Mouse (Mus musculus) heart, embryonic 12.5 days (tissue): ENCODE results near the gene Apoc2. TPM values are rescaled to one million over a fixed set of nuclear protein-coding genes. Genes with fewer than 3 reads are reported as not detected.

Source experiments
- ATAC-seq: fragments of 200-750 bp; cut with Nextera tagmentation; 2 replicates; pipeline ENCODE4 v1.8.0; 2017; ENCODE audit warnings: moderate TSS enrichment, moderate library complexity; ENCODE audit not compliant: insufficient number of reproducible peaks, low FRiP score
- H3K27ac ChIP-seq: fragments of 300-500 bp; sonication (generic); 2 replicates; pipeline ENCODE4 v1.5.1; 2016; ENCODE audit warnings: mild to moderate bottlenecking, moderate library complexity; ENCODE audit not compliant: poor library complexity, severe bottlenecking
- H3K27me3 ChIP-seq: fragments of 300-500 bp; sonication (generic); replicated peaks from 2 replicates; pipeline ENCODE4 v1.6.1; 2016; ENCODE audit warnings: mild to moderate bottlenecking, moderate library complexity
- H3K36me3 ChIP-seq: fragments of 300-500 bp; sonication (generic); 2 replicates; pipeline ENCODE4 v1.6.1; 2016; ENCODE audit warnings: mild to moderate bottlenecking, moderate library complexity
- H3K4me1 ChIP-seq: fragments of 300-500 bp; sonication (generic); replicated peaks from 2 replicates; pipeline ENCODE4 v1.6.1; 2016; ENCODE audit warnings: mild to moderate bottlenecking
- H3K4me2 ChIP-seq: fragments of 300-500 bp; sonication (generic); 2 replicates; pipeline ENCODE4 v1.6.1; 2016; ENCODE audit warnings: mild to moderate bottlenecking, moderate library complexity
- H3K4me3 ChIP-seq: fragments of 300-500 bp; sonication (generic); 2 replicates; pipeline ENCODE4 v1.5.1; 2016; ENCODE audit warnings: mild to moderate bottlenecking
- H3K9ac ChIP-seq: fragments of 300-500 bp; sonication (generic); 2 replicates; pipeline ENCODE4 v1.6.1; 2016; ENCODE audit warnings: mild to moderate bottlenecking, moderate library complexity
- H3K9me3 ChIP-seq: fragments of 300-500 bp; sonication (generic); replicated peaks from 2 replicates; pipeline ENCODE4 v1.6.1; 2016; ENCODE audit warnings: mild to moderate bottlenecking, moderate library complexity
- WGBS: fragments of 180-500 bp; shearing (Covaris S2); methylation state at CpG from one replicate; pipeline ENCODE4 v1.1.7; 2016; 5-methylcytosine and 5-hydroxymethylcytosine counted together
- polyA plus RNA-seq: library from polyadenylated mRNA; unstranded; fragments of >200 nt; fragmentation: Nextera tagmentation; extraction: Ambion mirVana; gene quantifications from 2 replicates; pipeline ENCODE4 v1.2.1, GENCODE M21; 2016

The Apoc2 gene
- polyA plus RNA-seq, 1 experiment from 2014 or later = 5.4 TPM

DNA sequence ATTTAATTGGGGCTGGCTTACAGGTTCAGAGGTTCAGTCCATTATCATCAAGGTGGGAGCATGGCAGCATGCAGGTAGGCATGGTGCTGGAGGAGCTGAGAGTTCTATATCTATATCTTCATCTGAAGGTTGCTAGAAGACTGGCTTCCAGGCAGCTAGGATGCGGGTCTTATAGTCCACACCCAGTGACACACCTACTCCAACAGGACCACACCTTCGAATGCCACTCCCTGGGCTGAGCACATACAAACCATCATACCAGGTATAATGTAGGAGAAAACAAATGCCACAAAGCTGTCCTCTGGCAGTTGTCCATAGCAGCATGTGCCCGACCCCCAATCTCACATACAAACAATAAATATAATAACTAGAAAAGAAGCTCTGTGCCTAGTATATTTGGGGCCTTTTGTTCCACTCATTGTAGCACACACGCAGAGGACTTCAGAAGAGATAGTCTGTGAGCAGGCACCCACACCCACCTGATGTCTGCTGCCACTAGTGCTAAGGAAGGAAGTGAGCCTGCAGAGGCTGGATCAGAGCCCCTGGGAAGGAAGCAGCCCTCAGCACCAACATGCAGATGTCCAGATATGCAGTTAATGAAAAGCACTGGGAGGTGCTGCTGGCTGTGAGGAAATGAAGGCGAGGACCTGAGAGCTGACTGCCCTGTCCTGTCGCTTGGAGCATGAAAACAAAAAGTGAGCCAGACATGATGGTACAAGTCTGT lies 26.5 kb downstream of the Apoc2 start:
- no peak overlapping the region for H3K27ac ChIP-seq
- H3K36me3 ChIP-seq = peaks cover 85% of the 10 kb centered on the region
- H3K9ac ChIP-seq = no peak overlapping the region
- no peaks in the 10 kb centered on the region for H3K9me3 ChIP-seq
- no peaks in the 10 kb centered on the region for H3K27me3 ChIP-seq
- no peak overlapping the region for H3K4me2 ChIP-seq
- 72% methylated on average over 6 of the region's 6 CpGs for WGBS
- peaks cover 12% of the 10 kb centered on the region; the same call in 1 of the 2 replicates for H3K4me1 ChIP-seq
- ATAC-seq = no peak
- no peak overlapping the region for H3K4me3 ChIP-seq

DNA sequence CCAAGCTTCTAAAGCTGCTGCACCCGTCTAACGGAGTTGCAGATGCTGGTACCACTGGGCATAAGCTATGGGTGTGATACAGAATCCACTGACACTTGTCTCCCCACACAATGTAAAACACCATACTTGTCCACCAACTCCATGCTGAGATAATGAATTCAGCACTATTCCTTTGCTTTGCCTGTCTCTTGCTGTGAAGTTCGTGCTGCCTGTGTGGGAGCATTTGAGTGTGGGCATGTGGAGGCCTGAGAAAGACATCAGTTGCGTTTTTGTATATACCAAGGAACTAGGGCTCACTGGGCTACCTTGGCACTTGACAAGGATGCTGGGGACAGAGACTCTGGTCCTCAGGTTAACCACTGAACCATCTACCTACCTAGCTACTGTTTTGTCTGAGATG lies 36.5 kb downstream of the Apoc2 start:
- no peak overlapping the region for H3K4me2 ChIP-seq
- no peaks in the 10 kb centered on the region for H3K9me3 ChIP-seq
- no peak overlapping the region for H3K9ac ChIP-seq
- H3K27ac ChIP-seq = no peak overlapping the region
- no peak overlapping the region for H3K4me3 ChIP-seq
- H3K27me3 ChIP-seq = no peaks in the 10 kb centered on the region
- no peaks in the 10 kb centered on the region for H3K4me1 ChIP-seq
- no peak for ATAC-seq
- 89% methylated on average over 4 of the region's 4 CpGs for WGBS
- H3K36me3 ChIP-seq = peaks cover 97% of the 10 kb centered on the region

DNA sequence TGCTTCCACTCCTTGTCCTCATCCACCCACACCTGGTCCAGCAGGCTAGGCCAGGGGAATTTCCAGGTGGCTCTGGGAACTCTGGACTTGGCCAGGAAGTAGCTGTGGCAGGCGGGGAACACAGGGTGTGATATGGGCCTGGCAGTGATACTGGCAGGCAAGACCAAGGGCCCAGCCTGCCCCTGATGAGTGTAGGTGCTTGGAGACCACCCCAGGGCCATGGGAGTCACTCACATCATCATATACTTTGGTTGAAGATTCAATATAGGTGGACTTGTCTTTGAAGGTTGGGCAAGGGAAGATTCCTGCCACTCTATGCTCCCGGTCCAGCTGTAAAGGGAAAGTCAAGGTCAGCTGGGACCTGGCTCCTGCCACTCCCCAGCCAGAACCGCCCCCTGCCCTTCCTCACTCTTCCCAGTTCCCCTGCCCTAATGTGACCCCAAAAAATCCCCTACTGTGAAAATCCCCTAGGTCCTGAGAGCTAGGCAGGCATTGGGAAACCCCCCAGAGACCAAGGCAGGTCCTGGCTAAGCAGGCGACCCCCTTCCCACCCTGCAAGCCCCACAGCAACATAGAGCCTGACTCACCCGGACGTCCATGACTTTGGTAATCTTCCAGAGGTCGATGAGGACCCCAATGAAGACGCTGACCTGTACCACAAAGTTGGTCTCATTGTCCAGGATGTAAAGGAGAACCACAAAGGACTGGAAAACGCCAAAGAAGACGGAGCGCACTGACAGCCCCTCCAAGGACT lies 42.5 kb downstream of the Apoc2 start:
- peaks cover 86% of the 10 kb centered on the region for H3K36me3 ChIP-seq
- no peaks in the 10 kb centered on the region for H3K4me1 ChIP-seq
- H3K4me3 ChIP-seq = no peak overlapping the region
- 86% methylated on average over 11 of the region's 11 CpGs for WGBS
- H3K27me3 ChIP-seq = no peaks in the 10 kb centered on the region
- no peak overlapping the region for H3K9ac ChIP-seq
- no peak overlapping the region for H3K4me2 ChIP-seq
- no peak for ATAC-seq
- no peak overlapping the region for H3K27ac ChIP-seq
- no peaks in the 10 kb centered on the region for H3K9me3 ChIP-seq

DNA sequence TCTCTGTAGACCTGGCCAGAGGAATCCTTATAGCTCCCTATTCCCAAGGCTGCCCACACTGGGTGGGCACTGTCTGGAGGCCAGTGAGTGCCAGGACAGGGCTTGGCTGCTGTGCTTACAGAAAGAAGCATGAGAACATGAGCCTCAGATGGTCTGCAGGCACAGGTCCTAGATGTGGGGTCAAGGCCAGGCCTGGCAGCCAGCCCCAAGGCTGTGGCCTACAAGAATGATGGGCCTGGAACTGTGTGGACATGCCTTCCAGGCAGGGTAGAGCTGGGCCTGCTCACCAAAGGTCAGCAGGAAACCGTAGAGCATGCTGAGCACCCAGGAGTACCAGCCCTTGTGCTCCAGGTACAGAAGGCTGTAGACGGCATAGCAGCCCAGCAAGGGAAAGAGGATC lies 43.1 kb downstream of the Apoc2 start:
- no peak overlapping the region for H3K9ac ChIP-seq
- no peak overlapping the region for H3K27ac ChIP-seq
- no peak for ATAC-seq
- H3K4me1 ChIP-seq = no peaks in the 10 kb centered on the region
- H3K27me3 ChIP-seq = no peaks in the 10 kb centered on the region
- no peaks in the 10 kb centered on the region for H3K9me3 ChIP-seq
- 95% methylated on average over 2 of the region's 2 CpGs for WGBS
- H3K4me2 ChIP-seq = no peak overlapping the region
- peaks cover 79% of the 10 kb centered on the region for H3K36me3 ChIP-seq
- H3K4me3 ChIP-seq = no peak overlapping the region

DNA sequence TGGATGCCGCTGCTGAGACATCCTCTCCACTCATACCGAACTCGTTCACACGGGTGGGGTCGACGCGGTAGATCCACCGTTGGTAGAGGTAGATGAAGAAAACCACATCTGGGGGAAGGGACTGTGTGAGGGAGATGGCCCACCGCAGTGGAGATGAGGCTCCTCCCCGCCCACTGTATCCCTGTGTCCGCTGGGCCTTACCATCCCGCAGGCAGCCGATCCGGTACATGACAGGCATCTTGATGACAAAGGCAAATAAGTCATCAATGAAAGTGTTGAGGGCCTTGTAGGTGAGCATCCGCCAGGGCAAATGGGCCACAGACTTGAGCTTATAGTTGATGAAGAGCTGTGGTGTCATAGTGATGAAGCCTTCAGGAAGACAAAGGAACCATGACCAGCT lies 43.9 kb downstream of the Apoc2 start:
- no peak overlapping the region for H3K9ac ChIP-seq
- peaks cover 72% of the 10 kb centered on the region for H3K36me3 ChIP-seq
- 91% methylated on average over 15 of the region's 15 CpGs for WGBS
- no peak overlapping the region for H3K27ac ChIP-seq
- H3K9me3 ChIP-seq = no peaks in the 10 kb centered on the region
- no peak overlapping the region for H3K4me3 ChIP-seq
- no peaks in the 10 kb centered on the region for H3K27me3 ChIP-seq
- no peak for ATAC-seq
- H3K4me1 ChIP-seq = no peaks in the 10 kb centered on the region
- H3K4me2 ChIP-seq = no peak overlapping the region

DNA sequence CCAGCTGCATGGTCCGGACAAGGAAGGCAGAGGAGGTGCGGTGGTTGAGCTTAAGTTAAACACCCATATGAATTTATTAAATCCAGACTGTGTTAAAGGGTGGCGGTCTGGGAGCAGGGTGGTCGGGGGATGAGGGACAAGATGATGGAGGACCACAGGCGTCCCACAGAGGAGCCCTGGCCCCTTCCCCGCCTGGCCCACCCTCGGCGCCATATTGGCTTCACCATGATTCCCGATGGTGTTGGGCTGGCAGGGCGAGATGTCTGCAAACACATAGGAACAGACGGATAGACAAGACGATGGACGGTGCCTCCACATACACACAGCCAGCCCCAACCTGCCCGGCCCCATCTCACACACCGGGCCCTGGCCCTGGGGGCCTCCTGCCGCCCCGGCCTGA lies 44.5 kb downstream of the Apoc2 start:
- Histone ChIP-seq H3K36me3 (peaks cover 65% of the 10 kb centered on the region), H3K9me3 (no peaks in the 10 kb centered on the region), H3K9ac (no peak overlapping the region), H3K27me3 (no peaks in the 10 kb centered on the region), H3K27ac (no peak overlapping the region), H3K4me3 (no peak overlapping the region), H3K4me2 (no peak overlapping the region), H3K4me1 (no peaks in the 10 kb centered on the region)
- ATAC-seq = no peak
- WGBS = 88% methylated on average over 17 of the region's 17 CpGs

DNA sequence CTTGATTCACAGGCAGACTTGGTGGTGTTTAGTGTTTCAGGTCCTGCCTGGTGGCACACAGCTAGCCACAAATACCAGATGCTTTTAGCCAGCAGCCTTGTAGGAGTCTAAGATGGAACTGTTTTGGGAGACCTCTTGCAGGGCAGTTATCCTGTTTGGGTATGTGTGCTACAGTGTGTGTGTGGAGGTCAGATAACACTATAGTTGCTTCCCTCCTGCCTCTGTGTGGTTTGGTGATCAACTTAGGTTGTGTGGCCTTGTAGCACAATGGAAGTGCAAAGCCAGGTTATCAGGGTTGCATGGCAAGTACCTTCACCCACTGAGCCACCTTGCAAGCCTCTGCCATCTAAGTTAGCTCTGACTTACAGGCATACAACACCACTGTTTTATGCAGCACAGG lies 45.0 kb downstream of the Apoc2 start:
- Histone ChIP-seq H3K4me3 (no peak overlapping the region), H3K27ac (no peak overlapping the region), H3K4me2 (no peak overlapping the region), H3K36me3 (peaks cover 60% of the 10 kb centered on the region), H3K4me1 (no peaks in the 10 kb centered on the region), H3K27me3 (no peaks in the 10 kb centered on the region), H3K9me3 (no peaks in the 10 kb centered on the region), H3K9ac (no peak overlapping the region)
- ATAC-seq = no peak

DNA sequence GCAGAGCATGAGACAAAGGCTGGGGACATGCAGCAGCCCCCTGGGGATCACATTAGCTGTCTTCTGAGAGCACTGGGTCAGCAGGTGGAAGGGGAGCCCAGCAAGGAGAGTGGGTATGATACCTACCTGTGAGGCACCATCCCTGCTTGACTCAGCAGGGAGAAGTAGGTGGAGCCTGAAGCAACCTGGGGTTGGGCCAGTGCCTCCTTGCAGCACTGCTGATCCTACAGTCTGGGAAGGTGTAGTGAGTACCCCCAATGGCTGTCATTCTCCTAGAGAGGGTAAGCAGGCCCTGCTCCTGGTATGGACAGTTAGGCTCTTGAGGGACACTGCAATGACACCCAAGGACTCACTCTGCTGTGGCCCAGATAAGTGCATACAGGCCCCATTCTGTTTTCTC lies 45.5 kb downstream of the Apoc2 start:
- H3K9me3 ChIP-seq = no peaks in the 10 kb centered on the region
- H3K4me2 ChIP-seq = no peak overlapping the region
- H3K4me3 ChIP-seq = no peak overlapping the region
- H3K27me3 ChIP-seq = no peaks in the 10 kb centered on the region
- H3K36me3 ChIP-seq = peaks cover 56% of the 10 kb centered on the region
- no peaks in the 10 kb centered on the region for H3K4me1 ChIP-seq
- ATAC-seq = no peak
- no peak overlapping the region for H3K9ac ChIP-seq
- no peak overlapping the region for H3K27ac ChIP-seq

DNA sequence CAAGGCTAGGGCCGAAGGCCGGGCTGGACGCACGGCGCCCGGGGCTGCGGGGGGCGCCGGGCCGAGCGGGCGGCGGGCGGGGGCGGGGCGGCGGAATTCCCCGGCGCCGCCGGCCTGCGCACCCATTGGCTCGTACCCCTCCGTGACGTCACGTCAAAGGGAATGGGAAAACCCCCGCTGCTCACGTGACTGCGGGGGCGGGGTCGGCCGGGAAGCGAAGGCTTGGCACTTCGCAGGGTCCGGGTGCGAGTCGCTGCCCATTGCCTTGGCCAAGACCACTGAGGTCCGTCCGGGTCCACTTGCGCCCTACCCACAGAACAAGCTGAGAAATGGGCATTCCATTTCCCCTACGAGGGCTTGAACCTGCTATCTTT lies 48.4 kb downstream of the Apoc2 start, which contains the start of gene Relb:
TSS of gene Relb (minus strand) at position 78 of the 374 bp plus-strand sequence.
- H3K4me3 ChIP-seq = peak within 1 kb of the TSS; percentile 58
- no peaks in the 10 kb centered on the region for H3K9me3 ChIP-seq
- ATAC-seq = peak; percentile 83
- under 1% methylated on average over 41 of the region's 41 CpGs for WGBS
- no peaks in the 10 kb centered on the region for H3K27me3 ChIP-seq
- peak within 1 kb of the TSS; percentile 85 for H3K4me2 ChIP-seq
- H3K27ac ChIP-seq = peak within 1 kb of the TSS; percentile 69
- peaks cover 27% of the 10 kb centered on the region for H3K36me3 ChIP-seq
- no peaks in the 10 kb centered on the region for H3K4me1 ChIP-seq
- peak within 1 kb of the TSS; percentile 52 for H3K9ac ChIP-seq

DNA sequence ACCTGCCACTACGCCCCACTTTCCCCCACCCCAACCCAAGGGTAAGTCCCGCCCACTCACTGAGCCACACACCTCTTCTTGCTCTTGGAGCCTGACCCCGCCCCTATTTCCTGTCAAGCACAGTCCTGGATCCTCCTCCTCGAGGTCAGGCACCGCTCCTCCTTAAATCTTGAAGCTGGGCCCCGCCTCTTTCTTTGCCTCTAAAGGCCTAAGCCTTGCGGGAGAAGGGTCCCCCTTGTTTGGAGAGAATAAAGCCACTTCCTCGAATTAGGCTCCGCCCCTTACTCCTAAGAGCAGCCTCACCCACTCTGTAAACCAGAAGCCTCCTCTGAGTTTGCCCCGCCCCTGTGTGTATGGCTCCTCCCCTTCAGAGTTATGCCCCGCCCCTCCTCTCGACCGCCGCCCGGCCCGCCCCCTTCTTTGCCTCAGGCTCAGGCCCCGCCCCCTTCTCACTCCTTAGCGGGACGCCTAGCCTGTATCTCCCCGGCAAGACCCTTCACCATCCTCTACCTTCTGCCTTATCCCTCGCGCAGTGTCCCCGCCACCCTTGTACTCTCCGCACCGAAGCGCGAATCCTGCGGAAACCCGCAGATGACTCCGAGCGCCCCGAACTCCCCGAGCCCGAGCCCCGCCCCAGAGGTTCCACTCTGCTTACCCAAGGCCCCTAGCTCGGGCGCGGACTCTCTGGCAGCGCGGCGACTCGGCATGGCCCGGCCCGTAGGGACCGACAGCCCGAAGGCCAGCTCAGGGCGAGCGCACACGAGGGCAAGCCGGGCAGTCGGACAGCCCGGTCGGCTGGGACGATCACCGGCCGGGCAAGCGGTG lies 49.0 kb downstream of the Apoc2 start:
- Histone ChIP-seq H3K9ac (peak overlapping the region; percentile 52), H3K27ac (peak overlapping the region; percentile 69), H3K36me3 (peaks cover 21% of the 10 kb centered on the region), H3K4me2 (peak overlapping the region; percentile 85), H3K4me1 (no peaks in the 10 kb centered on the region), H3K27me3 (peaks cover 3% of the 10 kb centered on the region; the same call in 1 of the 2 replicates), H3K4me3 (peak overlapping the region; percentile 58), H3K9me3 (no peaks in the 10 kb centered on the region)
- WGBS = 1% methylated on average over 57 of the region's 57 CpGs
- peak; percentile 89 for ATAC-seq

DNA sequence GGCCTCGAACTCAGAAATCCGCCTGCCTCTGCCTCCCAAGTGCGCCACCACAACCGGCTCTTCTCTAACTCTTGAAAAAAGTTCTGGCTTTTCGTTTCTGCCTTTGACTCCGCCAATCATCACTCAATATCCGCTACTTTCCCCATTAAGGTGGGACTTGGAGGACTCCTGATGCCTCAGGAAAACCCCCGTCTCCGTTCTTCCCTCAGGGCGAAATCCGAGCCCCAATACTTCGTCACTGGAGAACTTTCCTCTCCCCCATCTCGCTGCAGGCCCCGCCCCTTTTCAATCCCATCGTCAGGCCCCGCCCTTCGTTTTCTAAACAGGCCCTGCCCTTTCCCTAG lies 49.6 kb downstream of the Apoc2 start:
- H3K36me3 ChIP-seq = peaks cover 15% of the 10 kb centered on the region
- WGBS = 11% methylated on average over 17 of the region's 17 CpGs
- no peaks in the 10 kb centered on the region for H3K9me3 ChIP-seq
- peaks cover 4% of the 10 kb centered on the region; the same call in 1 of the 2 replicates for H3K27me3 ChIP-seq
- no peak overlapping the region for H3K9ac ChIP-seq
- no peaks in the 10 kb centered on the region for H3K4me1 ChIP-seq
- ATAC-seq = no peak
- peak overlapping the region; percentile 69; the same call in 1 of the 2 replicates for H3K27ac ChIP-seq
- H3K4me3 ChIP-seq = peak overlapping the region; percentile 58
- peak overlapping the region; percentile 85 for H3K4me2 ChIP-seq
